Mouse (Mus musculus) lung, adult 2 months (tissue): ENCODE measurements around the gene Cdh8. TPM values are rescaled to one million over a fixed set of nuclear protein-coding genes. Genes with fewer than 3 reads are reported as not detected.
"Not testable (repeated sequence)": the region's sequence is repeated elsewhere in the genome, so short reads cannot be mapped to it uniquely, and the experiment has no call there.

ENCODE experiments used
- DNase-seq: peaks from one replicate; pipeline ENCODE4 v3.0.0; 2022
- H3K4me1 ChIP-seq: fragments of 200-500 bp; 2 replicates; pipeline ENCODE4 v1.6.1; 2011; ENCODE audit warnings: low read length; ENCODE audit not compliant: control insufficient read depth, insufficient read depth
- H3K4me3 ChIP-seq: fragments of 200-500 bp; replicated peaks from 2 replicates; pipeline ENCODE3; 2011; ENCODE audit warnings: low read depth, mild to moderate bottlenecking, control low read depth, low read length; ENCODE audit errors: extremely low read depth
- CTCF ChIP-seq: fragments of 200-500 bp; IDR thresholded peaks from 2 replicates; pipeline ENCODE4 v1.5.1; 2011; ENCODE audit warnings: mild to moderate bottlenecking, low read length, control low read depth; ENCODE audit not compliant: insufficient read depth
- POLR2A ChIP-seq: fragments of 200-500 bp; IDR thresholded peaks from 2 replicates; pipeline ENCODE4 v1.6.1; 2011; ENCODE audit warnings: low read depth, mild to moderate bottlenecking, control low read depth, low read length, borderline replicate concordance; ENCODE audit errors: extremely low read depth
- WGBS: fragments of 180-500 bp; shearing (Covaris S2); methylation state at CpG from one replicate; pipeline ENCODE4 v1.1.7; 2018; 5-methylcytosine and 5-hydroxymethylcytosine counted together
- polyA plus RNA-seq: library from polyadenylated mRNA; depleted of rRNA; stranded (reverse); fragments of >200 nt; gene quantifications from 2 replicates; pipeline ENCODE4 v1.2.3, GENCODE M21; 2012

Cdh8 gene
- polyA plus RNA-seq, 1 experiment, result not detected

DNA sequence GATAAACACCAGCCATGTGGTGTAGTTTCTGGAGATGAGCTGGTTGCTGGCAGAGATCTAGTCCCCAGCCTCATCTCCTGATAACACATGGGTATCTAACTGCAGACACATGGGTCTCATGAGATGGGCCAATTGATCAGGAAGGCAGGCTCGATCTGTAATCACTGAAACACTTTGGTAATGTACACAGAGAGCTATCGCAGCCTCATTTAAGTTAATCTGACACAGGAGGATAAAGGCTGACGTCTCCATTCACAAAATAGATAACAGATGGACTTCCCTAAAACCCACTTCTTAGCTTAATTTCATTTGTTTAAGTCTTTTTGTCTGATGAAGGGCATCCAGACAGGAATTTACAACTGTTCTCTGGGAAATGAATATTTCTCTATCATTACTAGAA is 249.3 kb downstream of the Cdh8 start:
- WGBS, result 40% methylated on average over 3 of the region's 3 CpGs
- no peak overlapping the region for H3K4me3 ChIP-seq
- TF ChIP-seq POLR2A (no peak), CTCF (no peak)
- no peak for DNase-seq
- no peaks in the 10 kb centered on the region for H3K4me1 ChIP-seq

DNA sequence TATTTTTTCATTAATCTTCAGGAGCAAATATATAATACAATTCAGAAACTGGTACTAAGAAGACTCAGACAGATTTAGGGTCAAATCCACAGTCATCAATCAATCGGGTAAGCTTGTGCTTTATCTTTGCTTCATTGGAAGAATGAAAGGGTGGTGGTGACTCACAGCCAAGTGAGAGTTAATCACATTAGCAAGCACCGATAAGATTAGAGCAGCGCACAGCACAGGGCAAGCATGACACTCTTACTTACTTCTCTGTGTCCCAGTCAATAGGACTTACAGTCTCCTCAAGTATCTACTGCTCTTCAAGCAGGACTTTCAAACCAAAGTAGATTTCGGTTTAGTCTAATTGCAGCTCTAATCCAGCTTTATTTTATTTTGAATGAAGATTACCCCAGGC is 254.6 kb downstream of the Cdh8 start:
- no peak for TF ChIP-seq CTCF
- TF ChIP-seq POLR2A, result no peak
- no peak for DNase-seq
- no peaks in the 10 kb centered on the region for H3K4me1 ChIP-seq
- no peak overlapping the region for H3K4me3 ChIP-seq
- 30% methylated on average over 4 of the region's 4 CpGs for WGBS

DNA sequence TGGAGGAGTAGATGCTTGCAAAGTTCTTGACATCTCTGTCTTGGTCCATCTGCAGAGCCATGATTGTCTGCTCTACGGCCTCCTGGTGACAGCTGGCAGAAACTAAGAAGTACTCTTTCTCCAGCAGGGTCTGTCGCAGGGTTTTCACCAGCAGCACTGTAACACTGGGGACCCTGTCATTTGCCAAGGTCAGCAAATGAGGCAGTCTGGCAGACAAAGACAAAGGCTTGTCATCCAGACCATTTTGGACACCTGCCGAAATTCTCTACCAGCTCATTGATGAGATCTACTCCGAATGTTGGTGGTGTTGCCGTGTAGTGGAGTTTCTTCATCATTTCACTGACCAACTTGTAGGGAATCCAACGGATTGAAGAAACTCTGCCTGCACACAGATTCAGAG is 270.8 kb downstream of the Cdh8 start:
- WGBS, result 82% methylated on average over 6 of the region's 6 CpGs
- H3K4me3 ChIP-seq, result no peak overlapping the region
- no peak for DNase-seq
- H3K4me1 ChIP-seq, result no peaks in the 10 kb centered on the region
- TF ChIP-seq CTCF, result no peak
- TF ChIP-seq POLR2A, result no peak

DNA sequence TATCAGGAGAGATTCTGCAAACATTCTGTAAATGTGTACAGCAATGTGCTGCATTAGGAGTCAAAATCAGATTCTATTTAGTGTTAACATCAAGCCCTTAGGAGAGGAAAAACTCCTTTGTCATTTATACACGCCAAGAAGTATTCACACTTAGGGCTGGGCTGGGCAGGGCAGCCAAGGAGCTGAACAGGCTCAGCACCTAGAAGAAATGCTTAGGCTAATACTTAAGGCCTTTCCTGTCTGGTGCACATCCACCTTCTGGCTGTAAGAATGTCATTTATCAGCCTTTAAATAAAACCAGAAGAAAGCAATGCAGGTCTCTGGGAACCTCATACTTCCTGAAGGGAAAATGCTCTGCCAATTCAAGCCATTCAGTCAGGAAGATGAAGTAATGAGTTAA is 271.5 kb downstream of the Cdh8 start:
- H3K4me3 ChIP-seq, DNase-seq, H3K4me1 ChIP-seq: not testable (repeated sequence)
- WGBS, result 37% methylated on average over 1 of the region's 1 CpGs

DNA sequence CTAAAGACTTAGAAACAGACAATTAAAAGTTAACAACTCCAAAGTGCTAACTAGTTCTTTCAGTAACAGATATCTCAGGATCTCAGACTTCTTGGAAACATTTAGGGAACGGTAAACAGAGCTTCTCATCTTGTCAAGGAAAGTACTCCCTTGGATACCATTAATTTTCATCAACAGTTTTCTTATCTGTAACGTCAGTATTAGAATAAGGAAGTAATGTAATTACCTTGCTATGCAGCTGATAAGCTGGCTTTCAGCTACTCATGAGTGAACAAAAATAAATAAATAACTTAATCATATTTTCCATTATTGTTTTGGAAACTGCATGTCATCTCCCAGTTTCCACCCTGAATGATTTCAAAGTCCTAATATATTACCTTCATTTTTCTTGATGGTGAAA is 317.8 kb downstream of the Cdh8 start:
- no peaks in the 10 kb centered on the region for H3K4me1 ChIP-seq
- H3K4me3 ChIP-seq, result no peak overlapping the region
- WGBS, result 52% methylated on average over 2 of the region's 2 CpGs
- TF ChIP-seq CTCF, result no peak
- no peak for TF ChIP-seq POLR2A
- no peak for DNase-seq

DNA sequence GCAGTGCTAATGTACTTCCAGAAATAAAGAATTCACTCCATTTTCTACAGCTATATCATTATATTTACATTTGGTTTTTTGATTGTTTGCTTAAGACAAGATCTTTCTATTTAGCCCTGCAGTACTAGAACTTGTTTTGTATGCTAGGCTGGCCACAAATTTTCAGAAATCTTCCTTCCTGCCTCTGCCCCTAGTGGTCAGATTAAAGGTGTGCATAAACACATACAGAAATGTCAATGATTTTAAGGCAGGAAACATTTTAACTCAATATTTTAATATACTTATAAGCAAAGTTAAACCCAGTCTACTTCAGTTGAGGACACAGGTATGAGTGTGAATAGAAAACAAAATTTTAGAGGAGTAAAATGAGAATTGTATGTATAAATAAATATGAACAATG is 364.9 kb downstream of the Cdh8 start:
- H3K4me3 ChIP-seq, result no peak overlapping the region
- DNase-seq, result no peak
- H3K4me1 ChIP-seq, result no peaks in the 10 kb centered on the region
- TF ChIP-seq POLR2A, result no peak
- no peak for TF ChIP-seq CTCF

DNA sequence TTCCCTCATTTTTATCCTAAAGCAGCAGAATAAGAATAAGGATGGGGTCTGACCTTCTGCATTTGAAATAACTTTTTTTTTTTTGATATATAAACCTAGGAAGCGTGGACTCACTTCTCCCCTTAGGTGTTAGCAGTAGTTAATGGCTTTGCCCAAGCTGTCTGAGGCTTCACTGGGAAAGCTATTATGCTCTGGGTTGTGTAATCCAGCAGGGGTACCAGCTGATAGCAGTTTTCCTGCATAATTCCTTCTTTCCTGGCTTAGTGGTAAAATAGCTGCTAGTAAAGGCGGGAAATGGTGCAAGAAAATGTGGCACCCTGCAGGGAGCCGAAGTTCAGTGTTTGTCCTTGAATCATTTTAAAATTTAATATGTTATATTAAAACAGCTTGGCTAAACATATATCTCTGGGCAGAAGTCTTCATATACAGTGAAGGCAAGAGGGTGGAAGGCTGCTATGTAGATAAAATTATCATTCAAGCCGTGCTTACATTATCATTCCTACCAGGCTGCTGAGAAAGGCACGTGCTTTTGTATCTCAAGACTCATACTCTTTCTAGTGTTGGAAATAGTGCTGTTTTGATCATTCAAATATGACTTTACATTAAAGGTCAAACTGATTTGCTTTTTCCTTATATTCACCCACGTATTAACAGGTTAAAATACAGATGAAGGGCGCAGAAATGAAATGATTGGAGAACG is 367.5 kb downstream of the Cdh8 start:
- WGBS, result 67% methylated on average over 8 of the region's 8 CpGs

DNA sequence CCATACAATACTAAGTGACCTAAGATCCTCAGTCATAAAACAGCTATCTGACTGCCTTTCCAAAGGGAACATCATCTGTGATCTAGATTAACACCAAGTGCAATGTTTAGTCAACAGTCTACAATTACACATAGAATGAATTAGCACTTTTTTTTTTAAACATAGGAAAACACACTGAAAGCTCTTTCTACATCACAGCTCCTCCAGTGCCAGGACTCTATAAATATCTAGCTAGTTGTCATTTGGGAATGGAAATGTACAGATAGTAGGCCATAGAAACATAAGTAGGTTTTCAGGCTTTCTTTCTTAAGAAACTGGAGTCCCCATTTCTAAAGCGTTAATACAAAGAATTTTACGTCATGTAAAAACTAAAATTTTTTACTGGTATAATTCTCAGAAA is 375.8 kb downstream of the Cdh8 start:
- WGBS, result 95% methylated on average over 2 of the region's 2 CpGs
- no peak overlapping the region for H3K4me3 ChIP-seq
- no peak for DNase-seq
- TF ChIP-seq CTCF, result no peak
- TF ChIP-seq POLR2A, result no peak
- H3K4me1 ChIP-seq, result no peaks in the 10 kb centered on the region

More for the DNA sequence above, 367.5 kb downstream of the Cdh8 start:
- no peak for DNase-seq
- Histone ChIP-seq H3K4me3 (no peak overlapping the region), H3K4me1 (no peaks in the 10 kb centered on the region)
- TF ChIP-seq CTCF (no peak), POLR2A (no peak)

DNA sequence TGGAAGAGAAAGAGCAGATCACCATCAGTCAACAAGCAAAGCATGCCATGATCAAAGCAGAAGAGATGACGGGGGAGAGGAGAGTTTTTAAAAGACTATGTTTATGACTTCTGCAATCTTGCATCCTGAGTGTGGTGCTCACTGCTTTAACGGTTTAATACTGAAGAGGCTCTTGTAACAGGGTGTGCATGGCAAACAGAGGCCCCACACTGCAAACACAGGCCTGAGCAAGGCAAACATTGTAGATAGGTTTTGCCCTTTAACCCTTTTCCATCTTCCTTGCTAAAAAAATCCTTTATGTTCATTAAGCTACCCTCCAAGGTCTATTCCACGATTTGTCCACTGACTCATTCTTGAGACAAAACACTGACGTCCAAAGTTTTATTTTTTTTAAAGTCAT is 385.2 kb downstream of the Cdh8 start:
- WGBS, result 48% methylated on average over 4 of the region's 4 CpGs
- DNase-seq, result no peak
- TF ChIP-seq POLR2A (no peak), CTCF (no peak)
- H3K4me1 ChIP-seq, result no peaks in the 10 kb centered on the region
- H3K4me3 ChIP-seq, result no peak overlapping the region
